Mouse (Mus musculus) adipocyte (in vitro differentiated cells): ENCODE data around the gene Tom1l2.

Experiments
- DNase-seq: peaks from one replicate; pipeline ENCODE4 v3.0.0-alpha.2; 2016; ENCODE audit warnings: low spot score

The Tom1l2 gene

DNA sequence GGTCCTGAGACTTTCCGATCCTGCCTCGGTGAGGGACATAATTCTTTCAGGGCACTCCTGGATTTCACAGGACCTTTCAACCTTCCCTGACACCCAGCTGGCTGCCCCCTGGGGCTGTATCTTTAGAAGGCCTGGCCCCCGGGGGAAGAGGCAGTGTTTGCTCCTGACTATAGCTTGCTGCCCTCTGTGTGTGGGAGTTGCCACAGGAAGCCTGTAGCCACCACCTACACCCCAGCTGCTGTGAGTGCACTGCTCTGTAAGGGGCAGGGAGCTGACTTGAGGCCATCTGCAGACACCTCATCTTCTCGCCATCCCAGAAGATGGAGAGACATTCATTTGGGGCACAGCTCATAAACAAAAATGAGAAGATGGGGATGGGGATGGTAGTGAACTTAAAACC is 120.8 kb downstream of the Tom1l2 start:
- DNase-seq = no peak

DNA sequence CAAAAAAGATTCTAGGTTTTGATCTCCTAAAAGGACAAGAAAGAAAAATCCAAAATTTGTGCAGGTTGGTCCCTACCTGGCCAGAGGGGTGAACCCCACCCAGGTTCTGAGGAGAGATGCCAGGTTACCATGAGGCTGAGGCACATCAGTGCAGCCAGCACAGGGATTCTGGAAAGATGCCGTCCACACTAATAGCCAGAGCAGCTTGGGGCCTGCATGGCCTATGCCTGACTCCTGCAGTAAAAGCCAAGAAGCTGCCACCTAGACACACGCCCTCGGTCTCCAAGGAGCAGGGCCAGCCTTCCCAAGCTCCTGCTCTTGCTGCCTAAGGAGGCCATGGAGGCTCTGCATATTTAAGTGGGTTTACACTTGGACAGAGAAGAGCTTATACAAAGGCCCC is 121.4 kb downstream of the Tom1l2 start:
- DNase-seq = no peak

DNA sequence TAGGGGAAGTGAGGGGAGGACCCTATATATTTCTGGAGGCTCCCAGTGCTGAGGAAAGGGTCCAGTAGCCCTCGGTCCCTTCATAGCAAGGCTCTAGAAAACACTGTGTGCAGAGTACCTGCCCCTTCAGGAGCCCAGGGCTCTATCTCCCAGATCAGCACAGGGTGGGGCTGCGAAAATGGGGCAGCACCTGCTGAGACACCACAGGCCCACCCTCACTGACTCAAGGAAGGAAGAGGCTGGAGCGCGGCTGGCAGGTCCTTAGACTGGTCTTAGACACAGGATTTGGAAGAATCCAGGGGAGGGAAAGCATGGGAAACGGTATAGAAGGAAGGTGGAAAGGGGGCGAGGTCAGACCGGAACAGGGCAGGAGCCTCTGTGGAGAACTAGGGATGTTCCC is 122.2 kb downstream of the Tom1l2 start:
- DNase-seq = no peak

DNA sequence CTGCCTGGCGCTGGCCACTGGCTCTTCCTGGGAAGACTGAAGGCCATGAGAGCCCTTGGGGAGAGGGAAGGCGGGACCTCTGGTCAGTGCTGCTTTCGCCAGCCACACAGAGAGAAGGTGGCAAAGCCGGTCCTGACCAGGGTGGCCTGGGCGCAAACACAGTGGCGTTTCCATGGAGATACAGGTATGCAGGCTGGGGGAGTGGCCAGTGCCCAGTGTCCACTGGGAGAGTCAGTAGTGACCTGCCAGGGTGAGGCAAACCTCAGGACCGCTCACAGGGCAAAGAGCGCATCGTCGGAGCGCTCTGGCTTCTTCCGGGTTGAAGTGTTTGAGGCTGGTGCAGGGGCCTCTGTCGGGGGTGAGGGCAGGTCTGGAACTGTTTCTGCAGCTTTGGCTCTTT is 122.9 kb downstream of the Tom1l2 start:
- DNase-seq = no peak

DNA sequence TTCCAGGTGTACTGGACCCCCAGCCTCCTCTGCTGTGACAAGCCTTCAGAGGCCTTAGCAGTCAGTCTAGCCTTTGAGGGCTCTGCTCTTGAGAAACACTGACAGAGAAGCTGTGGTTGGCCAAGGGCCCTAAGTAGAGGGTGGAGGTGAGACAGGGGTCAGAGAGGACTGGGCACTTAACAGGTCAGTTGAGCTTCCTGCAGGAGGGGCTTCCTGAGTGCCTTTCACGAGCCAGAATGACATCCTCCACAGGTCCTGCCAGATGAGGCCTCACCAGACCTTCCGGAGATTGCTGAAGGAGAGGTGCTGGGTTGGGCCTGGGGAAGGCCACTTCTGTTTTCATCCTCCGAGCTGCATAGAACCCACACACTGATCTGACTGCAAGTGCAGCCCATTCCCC is 124.2 kb downstream of the Tom1l2 start:
- DNase-seq = no peak

GRCm38 (mm10) chr11:60225874-60226273 is 126.8 kb downstream of the Tom1l2 start:
- DNase-seq = peak; percentile 75

DNA sequence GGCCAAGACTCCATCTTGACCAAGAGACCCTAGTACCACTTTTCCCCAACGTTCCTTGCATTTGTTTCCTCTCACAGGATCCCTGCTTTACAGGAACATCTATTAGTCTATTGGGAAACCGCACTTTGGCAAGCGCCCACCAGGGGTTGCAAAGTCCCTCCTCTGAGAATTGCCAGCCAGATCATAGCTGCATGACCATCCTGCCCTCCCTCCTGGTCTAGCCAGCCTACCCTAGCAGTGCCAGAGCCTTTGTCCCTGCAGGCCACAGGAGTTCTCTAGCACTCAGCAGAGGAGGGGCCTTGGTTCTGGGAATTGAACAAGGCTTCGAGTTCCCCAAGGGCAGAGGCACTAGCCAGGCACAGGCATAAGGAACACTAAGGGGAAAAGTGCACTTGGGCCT is 128.0 kb downstream of the Tom1l2 start:
- DNase-seq = peak; percentile 88

DNA sequence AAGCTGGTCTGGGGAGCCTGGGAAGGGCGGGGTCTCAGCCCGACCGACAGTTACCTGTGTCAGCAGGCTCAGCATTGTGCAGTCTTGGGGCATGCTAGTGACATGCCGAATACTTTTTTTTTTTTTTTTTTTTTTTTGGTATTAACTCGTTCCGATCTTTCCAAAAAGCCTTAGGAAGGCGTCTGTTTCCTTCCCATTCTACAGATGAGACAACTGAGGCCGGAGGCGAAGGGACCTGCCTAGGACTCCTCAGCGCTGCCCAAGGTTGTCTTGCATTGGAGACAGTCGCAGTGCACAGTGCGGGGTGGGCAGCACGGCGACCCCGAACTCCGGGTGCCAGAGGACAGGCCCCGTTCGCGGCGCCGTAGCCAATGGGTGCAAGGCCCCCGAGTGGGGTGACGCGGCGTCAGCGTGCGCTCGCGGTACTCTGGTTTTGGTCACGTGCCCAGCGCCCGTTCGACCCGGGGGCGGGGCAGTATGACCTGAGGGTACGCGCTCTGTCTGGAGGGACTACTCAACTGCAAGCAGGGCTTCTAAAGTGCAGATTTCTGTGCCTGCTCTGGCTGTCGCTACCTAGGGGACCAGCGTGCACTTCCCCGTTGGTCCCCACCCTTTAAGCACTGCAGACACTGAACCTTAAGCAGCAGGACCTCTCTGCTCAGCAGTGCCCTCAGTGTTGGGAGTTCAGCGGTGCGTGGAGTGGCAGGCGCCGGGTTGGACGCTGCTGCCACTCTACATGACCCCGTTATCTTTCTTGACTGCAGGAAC is 130.1 kb downstream of the Tom1l2 start, which contains the start of gene Srebf1:
Srebf1 (minus strand) TSS at position 113 of the 768 bp plus-strand sequence.
- DNase-seq = no peak

DNA sequence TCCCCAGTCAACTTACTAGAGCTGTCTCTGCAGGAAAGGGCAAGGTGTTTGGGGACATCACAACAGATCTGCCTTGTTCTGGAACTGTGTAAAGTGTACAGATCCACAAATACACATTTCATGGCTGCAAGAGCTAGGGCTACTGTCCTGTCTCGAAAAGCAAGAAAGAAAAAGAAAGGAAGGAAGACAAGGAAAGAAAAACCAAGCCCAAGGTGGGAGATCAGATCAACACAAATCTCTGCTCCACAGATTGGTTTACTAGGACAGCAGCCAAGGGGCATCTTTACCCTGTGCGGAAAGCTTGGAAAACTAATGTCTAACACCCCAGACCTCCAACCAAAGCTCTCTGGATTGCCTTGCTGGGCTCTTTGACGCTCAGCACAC is 130.6 kb downstream of the Tom1l2 start:
- no peak for DNase-seq

DNA sequence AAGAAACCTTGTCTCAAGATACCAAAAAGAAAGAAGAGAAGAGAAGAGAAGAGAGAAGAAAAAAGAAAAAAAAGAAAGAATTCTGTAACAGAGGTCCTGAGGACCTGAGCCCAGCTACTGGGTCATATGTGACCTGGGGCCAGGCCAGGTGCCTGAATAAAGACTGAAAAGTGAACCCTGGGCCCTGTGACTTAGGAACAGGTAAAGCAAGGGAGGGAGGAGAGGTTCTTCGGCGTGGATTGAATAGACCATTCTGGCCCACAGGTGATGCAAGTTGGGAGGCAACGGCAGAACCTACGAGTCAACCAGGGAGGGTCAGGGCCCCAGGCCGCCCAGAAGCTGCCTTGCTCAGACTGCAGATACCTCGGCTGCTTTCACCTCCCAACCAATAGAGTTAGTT is 131.3 kb downstream of the Tom1l2 start:
- no peak for DNase-seq

DNA sequence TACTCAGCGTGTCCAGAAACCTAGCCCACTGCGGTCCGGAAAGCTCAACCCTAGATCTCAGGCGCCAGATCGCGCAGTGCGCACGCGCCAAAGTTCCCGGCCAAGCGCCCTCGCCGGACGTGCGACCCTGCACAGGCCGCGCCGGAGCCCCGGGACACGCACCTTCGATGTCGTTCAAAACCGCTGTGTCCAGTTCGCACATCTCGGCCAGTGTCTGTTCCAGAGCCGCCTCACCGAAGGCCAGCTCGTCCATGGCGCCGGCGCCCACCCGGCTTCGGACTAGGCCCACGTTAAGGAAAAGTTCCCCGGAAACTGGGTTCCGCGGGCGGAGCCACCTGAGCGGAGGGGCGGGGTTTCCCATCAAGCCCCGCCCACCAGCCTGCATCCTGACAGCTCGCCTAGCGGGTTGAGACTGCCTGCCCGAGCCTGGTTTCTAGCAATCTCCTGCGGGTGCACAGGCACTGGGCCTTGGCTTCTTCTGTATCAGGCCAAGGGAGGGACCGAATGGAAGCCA is 132.4 kb downstream of the Tom1l2 start:
- peak; percentile 93 for DNase-seq

DNA sequence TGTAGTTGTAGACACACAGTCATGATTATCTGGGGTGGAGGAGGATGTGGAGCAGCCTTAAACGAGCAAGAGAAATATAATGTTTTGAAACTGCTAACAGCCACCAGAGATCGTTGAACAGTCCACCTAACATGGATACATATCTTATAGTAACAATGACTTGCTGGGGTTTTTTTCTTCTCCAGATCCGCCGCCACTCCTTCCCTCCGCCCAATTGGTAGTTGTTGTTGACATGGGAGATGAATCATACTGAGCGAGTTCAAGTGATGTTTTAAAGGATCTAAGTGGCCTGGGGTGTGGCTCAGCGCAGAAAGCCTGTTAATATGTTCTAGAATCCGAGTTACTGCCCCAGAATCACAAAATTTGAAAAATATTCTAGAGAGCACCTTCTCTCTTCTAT is 133.1 kb downstream of the Tom1l2 start:
- DNase-seq = peak; percentile 66

DNA sequence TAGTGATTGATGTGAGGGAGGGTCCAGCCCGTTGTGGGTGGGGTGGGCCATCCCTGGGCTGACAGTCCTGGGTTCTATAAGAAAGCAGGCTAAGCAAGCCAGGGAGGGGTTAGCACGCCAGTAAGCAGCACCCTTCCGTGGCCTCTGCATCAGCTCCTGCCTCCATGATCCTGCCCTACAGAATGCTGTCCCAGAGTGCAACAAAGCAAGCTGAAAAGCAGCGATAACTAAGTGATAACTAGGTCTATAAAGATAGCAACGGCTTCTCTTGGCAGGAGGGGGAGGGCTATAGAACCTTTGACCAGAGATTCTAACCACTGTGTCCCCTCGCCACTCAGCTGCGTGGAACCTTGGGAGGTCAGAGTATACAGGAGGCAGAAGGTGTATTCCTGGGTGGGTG is 135.2 kb downstream of the Tom1l2 start:
- no peak for DNase-seq

- peak; percentile 68 for DNase-seq
Observed at GRCm38 (mm10) chr11:60216671-60217070, 136.0 kb downstream of the Tom1l2 start.

DNA sequence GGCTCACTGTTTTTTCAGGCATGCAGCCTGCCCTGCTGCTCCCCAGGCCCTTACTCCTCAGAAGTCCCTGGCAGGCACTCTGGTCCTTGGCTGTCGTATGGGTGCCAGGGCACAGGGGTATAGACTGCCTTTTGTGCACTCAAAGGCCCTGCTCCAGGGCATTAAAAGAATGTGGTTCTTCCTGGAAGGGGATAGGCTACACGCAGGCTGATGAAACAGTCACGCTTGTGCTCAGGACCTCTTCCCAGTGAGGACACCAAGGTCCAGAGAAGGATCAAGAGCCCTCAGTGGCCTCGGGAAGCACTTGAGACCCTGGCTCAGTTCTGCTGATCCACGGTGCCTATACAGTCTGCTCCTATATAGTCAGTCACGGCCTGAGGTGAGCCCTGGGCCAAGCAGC is 139.4 kb downstream of the Tom1l2 start:
- peak; percentile 44 for DNase-seq

- no peak for DNase-seq
Observed at GRCm38 (mm10) chr11:60211761-60212160, 140.9 kb downstream of the Tom1l2 start.

- DNase-seq = no peak
Observed at GRCm38 (mm10) chr11:60211152-60211551, 141.6 kb downstream of the Tom1l2 start.

DNA sequence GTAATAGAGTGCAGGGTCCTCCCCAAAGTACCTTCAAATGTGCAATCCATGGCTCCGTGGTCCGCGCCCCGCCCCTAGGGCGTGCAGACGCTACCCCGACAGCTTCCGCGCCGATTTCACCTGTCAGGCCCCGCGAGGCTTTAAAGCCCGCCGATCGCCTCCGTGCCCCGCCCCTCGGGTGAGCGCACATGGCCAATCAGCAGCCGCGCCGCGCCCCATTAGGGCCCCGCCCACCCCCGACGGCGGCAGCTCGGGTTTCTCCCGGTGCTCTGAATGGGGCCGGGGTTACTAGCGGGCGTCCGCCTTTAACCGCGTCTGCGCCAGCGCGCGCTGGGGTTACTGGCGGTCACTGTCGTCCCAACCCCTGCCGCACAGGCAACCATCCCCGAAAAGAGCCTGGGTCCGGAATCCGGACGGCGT is 142.4 kb downstream of the Tom1l2 start:
- no peak for DNase-seq

DNA sequence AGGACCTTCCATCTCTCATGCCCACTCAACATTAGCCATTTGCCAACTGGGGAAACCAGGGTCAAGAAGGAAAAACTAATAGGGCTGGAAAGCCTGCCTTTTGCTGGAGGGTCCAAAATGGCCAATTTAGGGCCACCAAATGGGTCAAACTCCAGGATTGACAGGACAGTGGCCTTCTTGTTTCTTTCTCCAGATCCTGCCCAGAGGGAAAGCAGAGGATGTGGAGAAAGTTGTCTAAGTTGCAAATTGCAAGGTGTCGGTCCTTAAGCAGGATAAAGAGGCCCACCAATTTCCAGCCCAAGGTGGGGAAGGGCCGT is 142.8 kb downstream of the Tom1l2 start:
- no peak for DNase-seq

DNA sequence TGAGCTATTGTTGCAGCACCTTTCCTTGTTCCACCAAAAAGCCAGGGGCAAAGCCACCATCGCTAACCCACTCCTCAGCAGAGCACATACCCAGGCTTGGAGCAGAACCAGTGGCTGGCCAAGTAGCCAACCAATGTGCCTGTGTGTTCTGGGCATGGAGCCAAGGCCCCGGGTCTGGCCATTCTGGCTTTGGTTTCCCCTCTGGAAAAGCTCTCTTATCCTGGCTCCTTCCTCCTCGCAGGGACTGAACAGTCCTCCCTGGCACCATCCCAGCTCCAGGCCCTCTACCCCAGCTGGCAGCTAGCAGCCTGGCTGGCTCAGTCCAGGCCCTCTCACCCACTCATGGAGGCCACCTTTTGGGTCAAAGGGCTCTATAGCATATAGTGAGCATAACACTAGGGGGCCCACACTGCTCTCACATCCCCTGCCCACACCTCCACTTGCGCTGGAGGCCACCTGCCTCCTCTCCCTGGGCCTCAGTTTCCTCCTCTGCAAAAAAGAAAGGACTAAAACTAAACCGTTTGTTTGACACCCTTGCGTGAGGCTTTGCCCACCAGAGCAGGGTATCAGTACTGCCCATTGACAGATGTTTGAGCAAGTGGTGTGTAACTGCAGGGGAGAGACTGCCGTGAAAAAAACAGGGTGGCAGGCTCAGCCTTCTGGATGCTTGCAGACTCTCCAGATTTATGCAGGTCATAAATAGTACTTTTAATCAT is 143.3 kb downstream of the Tom1l2 start:
- DNase-seq = peak; percentile 91

DNA sequence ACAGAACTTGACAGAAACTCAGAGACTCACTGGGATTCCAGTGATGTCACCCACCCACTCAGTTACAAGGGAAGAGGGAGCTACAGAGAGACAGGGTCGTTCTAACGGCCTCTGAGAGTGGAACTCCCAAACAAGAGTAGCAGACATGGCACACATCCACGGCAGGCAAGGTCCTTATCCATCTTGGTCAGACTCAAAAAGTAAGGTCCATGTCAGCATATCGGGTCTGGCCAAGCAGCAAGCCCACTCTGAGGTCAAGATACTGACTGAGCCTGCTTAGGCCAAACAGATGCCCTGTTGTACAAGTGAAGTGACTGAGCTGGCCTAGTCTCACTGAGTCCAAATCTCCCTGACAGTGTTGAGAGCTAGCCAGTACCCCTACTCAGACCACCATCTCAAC is 144.0 kb downstream of the Tom1l2 start:
- DNase-seq = peak; percentile 57

DNA sequence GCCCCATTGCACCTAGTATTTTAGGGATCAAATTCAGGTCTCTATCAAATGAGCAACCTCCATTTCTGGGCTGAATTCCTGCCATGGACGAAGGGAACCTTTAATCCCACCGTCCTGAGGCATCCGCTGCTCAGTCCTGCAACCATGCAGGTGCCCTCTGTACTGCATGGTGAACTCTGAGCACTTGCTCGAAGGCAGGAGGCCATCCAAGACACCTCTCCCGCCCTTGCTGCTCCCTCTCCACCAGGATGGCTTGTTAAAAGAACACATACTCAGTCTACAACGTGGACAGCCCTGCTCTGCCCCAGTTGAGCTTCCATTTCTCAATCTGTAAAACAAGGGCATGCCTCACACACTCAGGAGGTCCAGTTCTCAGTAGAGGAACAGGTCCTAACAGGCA is 144.5 kb downstream of the Tom1l2 start:
- DNase-seq = peak; percentile 68

GRCm38 (mm10) chr11:60206207-60206606 is 146.5 kb downstream of the Tom1l2 start:
- DNase-seq = no peak

- no peak for DNase-seq
Observed at GRCm38 (mm10) chr11:60205026-60205425, 147.7 kb downstream of the Tom1l2 start.
